Mouse (Mus musculus): ENCODE results near the gene Gapvd1. TPM values are rescaled to one million over a fixed set of nuclear protein-coding genes. Genes with fewer than 3 reads are reported as not detected.

The Gapvd1 gene
- total and polyA plus RNA-seq, 3 experiments: 62.4 to 174 (median 96.7) TPM

GRCm38 (mm10) chr2:34627328-34628226, 127.5 kb downstream of the Gapvd1 start:
- no peak overlapping the region for H3K4me3 ChIP-seq (ENCODE audit: control insufficient read depth in 1 of 2, insufficient read depth in 1 of 2, low read depth in 2 of 2, low read length in 2 of 2)

More at GRCm38 (mm10) chr2:34627328-34628226, 127.5 kb downstream of the Gapvd1 start:
- Histone ChIP-seq H3K79me2 (ENCODE audit: control insufficient read depth, insufficient read depth, low read length, poor library complexity) (no peaks in the 10 kb centered on the region), H3K9ac (ENCODE audit: control insufficient read depth, low read depth, low read length, poor library complexity, severe bottlenecking) (no peak overlapping the region), H3K4me1 (ENCODE audit: control insufficient read depth in 1 of 2, insufficient read depth in 2 of 2, low read length in 2 of 2) (peaks cover 0 to 6% of the 10 kb centered on the region in 2 experiments; a peak in 2 of 4 replicates), H3K36me3 (ENCODE audit: control insufficient read depth in 1 of 2, insufficient read depth in 2 of 2, low read length in 2 of 2) (no peaks in the 10 kb centered on the region; a peak in 1 of 4 replicates), H3K27ac (ENCODE audit: control insufficient read depth, low read depth, low read length) (no peak overlapping the region), H3K9me3 (replicated peaks; ENCODE audit: insufficient read depth, low read length) (no peaks in the 10 kb centered on the region), H3K27me3 (ENCODE audit: control insufficient read depth in 1 of 2, insufficient read depth in 2 of 2, low read length in 2 of 2) (no peaks in the 10 kb centered on the region)
- peak; percentile 43 for DNase-seq (ENCODE audit: low read depth, low spot score)
- TF ChIP-seq TCF12 (IDR thresholded peaks at IDR 0.05; ENCODE audit: low read depth, low read length): no peak
- no peak for TF ChIP-seq GATA1 (IDR thresholded peaks at IDR 0.05; ENCODE audit: low read depth, low read length)
- TF ChIP-seq ETS1 (IDR thresholded peaks at IDR 0.05; ENCODE audit: low read depth, low read length): no peak
- no peak for TF ChIP-seq MYC (IDR thresholded peaks at IDR 0.05; ENCODE audit: low read depth, low read length)
- no peak for TF ChIP-seq MAFK (IDR thresholded peaks at IDR 0.05; ENCODE audit: borderline replicate concordance, low read depth, low read length)
- no peak for TF ChIP-seq ZC3H11A (IDR thresholded peaks at IDR 0.05; ENCODE audit: low read depth, low read length)
- TF ChIP-seq BHLHE40 (IDR thresholded peaks at IDR 0.05; ENCODE audit: borderline replicate concordance, low read depth, low read length): no peak
- TF ChIP-seq CTCF (IDR thresholded peaks at IDR 0.05 in 2 of 3, conservative IDR thresholded peaks at IDR 0.05 in 1 of 3; ENCODE audit: control insufficient read depth in 1 of 3, insufficient read depth in 1 of 3, low read depth in 2 of 3, low read length in 3 of 3, poor library complexity in 1 of 3, severe bottlenecking in 1 of 3): no peak

Other genes starting within 250 kb of the Gapvd1 start
- 914 and 1,250 TPM in 2 replicates for gene Hspa5, start 16.7 kb upstream of the Gapvd1 start, total RNA-seq (2012; rRNA removed)
- gene Hspa5, start 16.7 kb upstream of the Gapvd1 start, polyA plus RNA-seq (2012; ENCODE audit: insufficient read depth in 1 of 2, insufficient read length in 2 of 2, low read depth in 1 of 2, low replicate concordance in 2 of 2, missing spikeins in 1 of 2): 100 to 1,000 TPM; 147 to 649 TPM
- 47.1 and 51.2 TPM in 2 replicates for gene Rabepk, start 44.7 kb upstream of the Gapvd1 start, total RNA-seq (2012; rRNA removed)
- gene Rabepk, start 44.7 kb upstream of the Gapvd1 start, polyA plus RNA-seq (2012; ENCODE audit: insufficient read depth in 1 of 2, insufficient read length in 2 of 2, low read depth in 1 of 2, low replicate concordance in 2 of 2, missing spikeins in 1 of 2): 10 to 100 TPM in 1 of 2 experiments, not detected in 1; 85.3 TPM
- 40.2 and 43.7 TPM in 2 replicates for gene Fbxw2, start 71.1 kb upstream of the Gapvd1 start, total RNA-seq (2012; rRNA removed)
- 100 to 1,000 TPM in 1 of 2 experiments, 10 to 100 TPM in 1; 49.7 to 101 TPM for gene Fbxw2, start 71.1 kb upstream of the Gapvd1 start, polyA plus RNA-seq (2012; ENCODE audit: insufficient read depth in 1 of 2, insufficient read length in 2 of 2, low read depth in 1 of 2, low replicate concordance in 2 of 2, missing spikeins in 1 of 2)
- 0.08 TPM in 1 of 2 replicates, not detected in the other for gene Gm34653, start 77.8 kb upstream of the Gapvd1 start, total RNA-seq (2012; rRNA removed)
- under 1 TPM in 1 of 2 experiments, not detected in 1; 0.10 TPM for gene Gm34653, start 77.8 kb upstream of the Gapvd1 start, polyA plus RNA-seq (2012; ENCODE audit: insufficient read depth in 1 of 2, insufficient read length in 2 of 2, low read depth in 1 of 2, low replicate concordance in 2 of 2, missing spikeins in 1 of 2)
- not detected in 2 replicates for gene Cutal, start 119.2 kb upstream of the Gapvd1 start, total RNA-seq (2012; rRNA removed)
- not detected for gene Cutal, start 119.2 kb upstream of the Gapvd1 start, polyA plus RNA-seq (2012; ENCODE audit: insufficient read depth in 1 of 2, insufficient read length in 2 of 2, low read depth in 1 of 2, low replicate concordance in 2 of 2, missing spikeins in 1 of 2)
- gene Psmd5, start 119.7 kb upstream of the Gapvd1 start, total RNA-seq (2012; rRNA removed): 48.1 and 63.0 TPM in 2 replicates
- gene Psmd5, start 119.7 kb upstream of the Gapvd1 start, polyA plus RNA-seq (2012; ENCODE audit: insufficient read depth in 1 of 2, insufficient read length in 2 of 2, low read depth in 1 of 2, low replicate concordance in 2 of 2, missing spikeins in 1 of 2): 10 to 100 TPM in 1 of 2 experiments, not detected in 1; 70.3 TPM
- 10.2 and 10.9 TPM in 2 replicates for gene Phf19, start 158.8 kb upstream of the Gapvd1 start, total RNA-seq (2012; rRNA removed)
- gene Phf19, start 158.8 kb upstream of the Gapvd1 start, polyA plus RNA-seq (2012; ENCODE audit: insufficient read depth in 1 of 2, insufficient read length in 2 of 2, low read depth in 1 of 2, low replicate concordance in 2 of 2, missing spikeins in 1 of 2): 10 to 100 TPM in 1 of 2 experiments, not detected in 1; 26.2 TPM
- gene Traf1, start 206.5 kb upstream of the Gapvd1 start, total RNA-seq (2012; rRNA removed): 0.04 TPM in 1 of 2 replicates, not detected in the other
- under 1 TPM in 1 of 2 experiments, not detected in 1; 0.03 TPM for gene Traf1, start 206.5 kb upstream of the Gapvd1 start, polyA plus RNA-seq (2012; ENCODE audit: insufficient read depth in 1 of 2, insufficient read length in 2 of 2, low read depth in 1 of 2, low replicate concordance in 2 of 2, missing spikeins in 1 of 2)

Measured in MEL (cell line).